Mouse (Mus musculus) layer of hippocampus, postnatal 14 days (tissue): Measurements from ENCODE around the gene Tubb1. TPM values are rescaled to one million over a fixed set of nuclear protein-coding genes. Genes with fewer than 3 reads are reported as not detected.

Experiments used
- DNase-seq, 2 experiments: peaks; one replicate each; pipeline ENCODE4 v3.0.0; 2021 to 2022; ENCODE audit warnings: low spot score in 2 of 2, mixed read lengths in 1 of 2
- total RNA-seq, 2 experiments: library from RNA; stranded (reverse); gene quantifications; 2 replicates each; pipeline ENCODE4 v1.2.3; 2021

Gene Tubb1
- total RNA-seq, 2 experiments from 2014 or later: not detected

DNA sequence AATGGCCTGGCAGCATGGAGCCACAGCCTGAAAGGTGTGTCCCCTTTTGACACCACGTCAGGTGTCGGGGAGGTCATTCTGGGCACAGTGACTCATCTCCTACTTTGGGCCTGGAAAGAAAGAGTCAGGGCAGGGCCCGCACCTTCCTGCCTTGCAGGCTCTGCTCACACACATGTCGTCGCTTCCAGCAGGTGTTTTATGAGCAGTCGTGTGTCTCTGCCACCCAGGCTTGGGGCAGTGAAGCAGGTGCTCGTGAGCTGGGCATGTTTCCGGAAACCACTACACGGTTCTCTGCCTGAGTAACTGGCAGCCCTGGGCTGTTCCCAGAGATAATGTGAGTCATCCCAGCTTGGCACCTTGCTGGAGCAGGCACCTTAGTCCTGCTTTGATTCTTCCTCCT lies 8.0 kb upstream of the Tubb1 start:
- no peak for DNase-seq

DNA sequence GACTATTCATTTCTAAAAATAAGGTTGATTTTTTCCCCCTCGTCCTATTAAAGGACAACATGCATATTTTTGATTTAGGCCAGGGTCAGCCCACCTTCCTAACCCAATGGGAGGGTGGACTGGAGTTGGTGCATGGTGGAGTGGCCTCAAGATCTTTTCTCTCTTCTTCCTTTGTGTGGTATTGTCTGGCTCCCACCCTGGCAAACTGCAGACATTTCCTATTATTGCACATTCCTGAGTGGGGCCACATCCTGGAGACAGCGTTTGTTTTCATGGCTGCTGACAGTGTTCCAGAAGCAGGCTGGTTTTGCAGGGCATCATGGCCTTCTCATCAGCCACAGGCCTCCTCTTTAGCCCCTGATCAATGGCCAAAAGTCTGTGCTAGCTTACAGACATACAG lies 7.4 kb upstream of the Tubb1 start:
- no peak for DNase-seq

DNA sequence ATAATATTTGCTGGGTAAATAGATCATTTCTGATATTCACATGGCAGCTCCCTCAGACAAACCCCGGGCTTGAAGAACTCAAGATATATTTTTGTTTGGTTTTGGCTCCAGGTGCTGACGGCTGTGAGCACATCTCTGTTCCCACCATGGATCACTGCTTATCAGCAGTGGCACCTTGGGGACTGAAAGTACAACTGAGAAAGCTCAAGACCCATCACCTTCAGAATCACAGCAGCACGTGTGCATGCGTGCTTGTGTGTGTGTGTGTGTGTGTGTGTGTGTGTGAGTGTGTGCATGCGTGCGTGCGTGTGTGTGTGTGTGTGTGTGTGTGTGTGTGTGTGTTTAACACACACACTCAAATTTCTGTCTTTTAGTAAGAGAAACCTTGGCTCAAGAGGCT lies 6.1 kb upstream of the Tubb1 start:
- DNase-seq: no peak

DNA sequence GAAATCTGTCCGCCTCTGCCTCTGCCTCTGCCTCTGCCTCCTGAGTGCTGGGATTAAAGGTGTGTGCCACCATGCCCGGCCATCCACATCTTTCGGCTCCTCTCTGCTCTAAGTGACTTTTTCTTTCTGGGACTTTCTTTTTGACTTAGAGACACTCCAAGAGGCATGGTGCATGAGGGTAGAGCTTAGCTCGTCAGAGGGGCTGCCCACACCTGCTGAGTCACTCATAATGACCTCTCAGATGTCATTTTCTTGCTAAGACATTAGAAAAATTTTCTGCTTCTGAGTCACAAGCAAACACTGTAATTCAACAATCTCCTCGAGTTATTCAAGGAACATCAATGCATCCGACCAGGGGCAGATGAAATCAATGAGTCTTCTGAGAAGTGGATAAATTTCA lies 5.5 kb upstream of the Tubb1 start:
- no peak for DNase-seq

DNA sequence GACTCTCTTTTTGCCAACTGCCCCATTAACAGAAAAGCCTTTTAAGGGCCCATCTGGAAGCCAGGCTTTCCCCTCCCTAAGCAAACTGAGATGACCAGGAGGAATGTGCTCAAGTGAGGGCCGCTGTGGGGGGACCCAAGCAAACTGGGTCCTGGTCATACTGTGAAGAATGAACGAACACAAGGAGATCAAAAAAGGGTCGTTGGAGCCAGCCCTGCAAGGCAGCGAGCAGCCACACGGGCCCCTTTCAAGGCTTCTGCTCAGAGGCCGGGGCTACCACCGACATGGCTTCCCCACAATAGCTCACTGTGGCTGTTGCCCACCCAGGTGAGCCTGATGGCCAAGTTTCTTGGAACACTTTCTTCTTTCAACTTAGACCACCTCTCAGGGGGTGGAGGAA lies 4.0 kb upstream of the Tubb1 start:
- DNase-seq: no peak

DNA sequence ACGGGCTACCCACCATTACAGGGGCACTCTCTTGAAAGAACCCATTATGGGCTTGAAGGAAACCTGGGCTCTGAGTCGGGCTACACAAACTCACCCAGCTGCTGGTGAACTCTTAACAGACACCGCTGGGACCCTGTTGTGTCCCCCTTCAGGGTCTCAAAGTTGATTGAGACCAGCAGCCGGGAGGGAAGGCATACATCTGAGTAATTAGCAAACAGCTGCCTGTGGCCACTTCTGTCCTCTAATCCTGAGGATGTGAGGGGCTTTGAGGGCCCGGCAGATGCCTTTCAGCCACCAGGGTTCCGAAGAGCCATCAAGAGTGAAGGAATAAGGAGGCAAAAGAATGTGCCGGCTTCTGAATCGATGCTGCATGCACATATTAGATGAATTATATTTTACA lies 3.6 kb upstream of the Tubb1 start:
- no peak for DNase-seq

DNA sequence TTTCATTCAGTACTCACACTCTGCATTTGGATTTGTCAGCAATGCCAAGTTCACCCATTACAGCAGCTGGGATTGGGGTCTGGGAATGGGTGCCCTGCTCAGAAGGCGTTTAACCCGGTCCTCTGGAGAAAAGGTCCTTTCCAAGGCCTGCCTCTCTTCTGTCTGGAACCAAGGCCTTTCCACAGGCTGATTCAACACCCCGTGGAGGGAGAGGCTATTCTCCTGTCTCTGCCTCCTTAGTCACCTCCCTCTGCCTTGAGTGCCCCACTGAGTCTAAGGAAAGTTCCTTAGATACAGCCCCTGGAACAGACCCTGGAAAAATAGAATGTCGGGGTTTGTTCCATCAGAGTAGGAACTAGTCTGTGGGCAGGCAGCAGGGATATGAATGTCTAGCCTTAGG lies 2.1 kb upstream of the Tubb1 start:
- no peak for DNase-seq

DNA sequence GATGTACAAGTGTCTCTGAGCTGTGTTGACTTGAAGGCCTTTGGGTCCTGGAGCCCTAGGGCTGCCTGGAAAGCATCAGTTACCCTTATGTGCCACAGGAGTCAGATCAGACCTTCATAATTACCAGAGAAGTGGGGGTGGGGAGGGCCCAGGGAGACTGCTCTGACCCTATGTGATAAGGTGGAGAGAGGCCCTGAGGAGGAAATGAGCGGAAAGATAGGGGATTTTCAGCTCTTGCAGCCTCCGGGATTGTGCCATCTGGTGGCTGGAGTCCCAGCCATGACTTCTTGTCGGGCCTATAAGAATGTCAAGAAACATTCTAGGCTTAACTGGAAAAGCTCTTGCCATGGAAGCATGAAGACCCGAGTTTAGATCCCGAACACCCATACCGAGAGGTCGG lies 3.2 kb downstream of the Tubb1 start:
- DNase-seq: no peak

DNA sequence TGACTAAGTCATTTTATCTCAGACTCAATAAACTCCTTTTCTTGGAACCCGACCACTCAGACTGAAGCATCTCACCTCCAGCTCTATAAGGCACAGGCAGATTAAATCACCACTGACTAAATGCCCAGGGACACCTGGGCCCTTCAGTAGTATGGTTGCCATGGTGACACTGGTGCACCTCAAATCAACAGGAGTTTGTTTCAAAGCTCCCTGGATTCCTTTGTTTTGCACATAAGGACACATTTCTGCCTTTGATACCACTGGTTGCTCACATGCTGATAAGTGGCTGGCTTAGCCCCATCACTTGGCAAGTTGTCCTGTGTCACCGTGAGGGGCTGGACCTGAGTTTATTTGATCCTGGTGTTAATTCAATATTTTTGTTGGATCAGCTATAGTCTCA lies 8.9 kb downstream of the Tubb1 start:
- no peak for DNase-seq

DNA sequence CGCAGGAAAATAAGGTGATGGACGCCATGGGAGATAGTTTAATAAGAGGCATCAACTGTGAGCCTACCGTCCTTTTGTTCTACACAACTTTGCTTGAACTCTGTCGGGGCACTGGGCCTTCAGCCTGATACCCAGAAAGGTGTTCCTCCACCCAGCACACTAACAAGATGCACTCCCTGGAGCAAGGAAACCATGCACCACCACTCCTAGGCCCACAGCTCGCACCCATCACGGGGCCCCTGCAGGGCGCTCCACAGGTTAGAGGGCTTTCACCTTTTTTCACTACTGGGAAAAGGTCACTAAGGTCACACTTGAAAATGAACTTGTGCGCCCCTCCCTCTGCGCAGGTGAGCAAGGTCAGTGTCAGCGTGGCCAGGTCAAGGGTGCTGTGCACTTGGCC lies 12.9 kb downstream of the Tubb1 start:
- no peak for DNase-seq

DNA sequence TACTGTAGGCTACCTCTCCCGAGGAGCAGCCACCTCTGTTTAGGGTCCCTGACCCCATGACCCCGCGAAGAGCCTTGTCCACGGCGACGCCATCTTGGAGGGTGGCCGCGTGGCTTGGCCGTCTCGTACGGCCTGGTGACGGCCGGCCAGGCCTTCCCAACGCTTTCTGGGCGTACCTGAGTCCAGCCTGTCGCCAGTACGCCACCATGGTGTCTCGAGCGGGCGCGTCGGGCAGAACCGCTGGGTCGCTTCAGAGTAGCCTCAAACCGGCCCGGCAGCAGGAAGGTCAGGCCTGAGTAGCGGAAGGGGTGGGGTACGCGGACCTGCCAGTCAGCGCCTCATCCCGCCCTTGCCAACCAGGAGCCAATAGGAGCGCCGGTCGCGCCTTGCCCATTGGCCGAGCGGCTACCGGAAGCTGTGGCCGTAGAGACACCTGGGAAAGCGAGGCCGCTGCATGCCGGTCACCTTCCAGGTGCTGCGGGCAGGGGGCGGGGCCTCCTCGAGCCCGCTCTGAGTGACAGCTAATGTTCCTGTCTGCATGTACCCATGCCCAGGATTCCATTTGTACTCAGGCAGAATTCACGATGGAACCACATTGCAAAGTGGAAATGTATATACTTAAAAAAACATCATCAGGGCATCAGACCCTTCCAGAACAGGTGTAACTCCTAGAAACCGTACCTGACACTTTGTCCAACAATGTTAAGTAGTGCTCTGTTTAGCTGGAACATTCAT lies 13.5 kb downstream of the Tubb1 start, which contains the start of gene Atp5e:
TSS of gene Atp5e (minus strand) at position 317 of the 735 bp plus-strand sequence.
- DNase-seq: peak; percentile 94 to 97

DNA sequence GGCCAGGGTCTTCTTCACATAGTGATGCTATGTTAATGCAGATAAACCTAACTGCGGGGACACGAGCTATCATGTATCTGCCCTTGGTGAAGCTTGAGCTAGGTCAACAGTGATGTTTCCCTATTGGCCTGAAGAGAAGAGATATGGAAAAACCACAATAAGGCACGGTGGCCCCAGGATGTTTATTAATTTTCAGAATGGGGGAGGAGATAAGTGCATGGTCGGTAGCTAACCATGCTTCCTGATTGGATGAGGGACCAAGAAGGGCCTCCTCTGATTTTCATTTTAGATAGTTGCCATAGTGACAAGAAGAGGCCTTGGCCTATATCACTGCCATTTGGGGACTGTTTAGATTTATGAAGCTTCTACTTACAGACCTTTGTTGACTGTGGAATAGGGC lies 19.8 kb downstream of the Tubb1 start:
- no peak for DNase-seq

DNA sequence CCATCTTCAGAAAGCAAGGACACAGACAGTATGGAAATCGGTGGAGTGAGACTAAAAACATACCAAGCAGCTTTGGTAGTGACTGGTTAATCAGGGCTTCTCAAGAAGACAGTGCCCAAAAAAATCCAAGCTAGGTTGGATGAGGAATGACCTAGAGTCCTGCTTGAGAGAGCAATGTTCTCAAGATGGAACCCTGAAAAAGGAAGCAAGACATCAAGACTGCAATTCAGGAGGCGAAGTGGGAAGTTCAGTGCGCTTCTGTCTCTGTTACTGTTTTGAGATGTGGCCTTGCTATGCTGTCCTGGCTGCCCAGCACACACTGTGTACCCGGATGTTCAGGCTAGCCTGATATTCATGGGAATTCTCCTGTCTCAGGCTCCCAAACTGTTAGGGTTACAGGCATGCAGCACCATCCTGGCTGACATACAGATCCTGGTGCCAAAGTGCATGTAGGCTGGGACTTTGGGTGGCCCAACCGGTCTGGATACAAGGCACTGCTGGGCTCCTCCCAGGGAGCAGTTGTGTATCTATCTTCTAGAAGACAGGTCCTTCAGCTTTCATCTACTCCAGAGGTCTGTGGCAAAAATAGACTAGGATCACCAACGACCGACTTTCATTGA lies 20.4 kb downstream of the Tubb1 start:
- DNase-seq: no peak

DNA sequence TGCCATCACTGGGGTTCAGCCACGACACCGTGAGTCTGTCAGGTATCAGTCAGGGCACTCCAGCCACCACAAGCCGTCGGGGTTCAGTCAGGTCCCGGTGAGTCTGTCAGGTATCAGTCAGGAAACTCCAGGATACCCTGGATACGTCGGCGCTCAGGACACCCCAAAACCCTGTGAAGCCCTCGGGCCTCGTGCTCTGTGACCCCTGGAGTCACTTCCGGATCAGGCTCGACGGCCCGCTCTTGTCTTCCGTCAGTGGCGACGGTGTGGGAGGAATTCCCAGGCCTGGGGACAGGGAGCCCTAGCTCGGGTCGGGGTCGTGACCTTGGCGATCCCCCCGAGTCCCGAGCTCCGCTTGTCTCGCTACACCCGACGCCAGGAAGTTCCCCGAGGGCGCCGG lies 21.9 kb downstream of the Tubb1 start:
- no peak for DNase-seq

DNA sequence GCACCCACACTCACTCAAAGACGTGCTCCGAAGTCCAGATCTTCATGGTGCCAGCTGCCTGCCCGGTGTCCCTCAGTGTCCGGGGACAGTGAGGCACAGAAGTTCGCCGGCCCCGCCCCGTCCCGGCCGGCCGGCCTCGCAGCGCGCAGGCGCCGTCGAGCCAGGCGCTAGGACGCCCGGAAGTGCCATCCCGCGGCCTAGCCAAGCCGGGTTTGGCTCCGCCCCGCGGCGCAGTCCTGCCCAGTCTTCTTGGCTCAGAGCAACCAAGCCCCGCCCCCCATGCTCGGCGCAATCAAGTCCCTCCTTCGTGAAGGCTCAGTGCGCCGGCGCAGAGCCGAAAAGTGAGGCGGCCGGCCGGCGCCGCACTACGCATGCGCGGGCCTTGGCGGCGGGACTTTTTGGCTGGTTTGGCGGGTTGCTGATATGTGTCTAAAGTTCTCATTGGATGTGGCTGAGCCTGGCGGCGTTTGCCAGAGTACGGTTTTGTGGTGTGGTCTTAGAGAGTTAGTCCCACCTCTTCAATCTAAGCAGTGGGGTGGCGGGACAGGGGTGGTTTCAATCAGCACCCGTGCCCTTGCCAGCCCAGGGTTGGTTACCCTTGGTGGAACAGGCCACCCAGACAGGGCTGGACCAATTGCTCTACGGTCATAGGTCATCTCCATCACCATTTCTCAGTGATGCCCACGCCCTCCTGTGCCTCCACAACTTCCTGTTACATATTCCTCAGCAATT lies 22.5 kb downstream of the Tubb1 start, which contains the start of gene Prelid3b:
TSS of gene Prelid3b (minus strand) at position 264 of the 732 bp plus-strand sequence.
- DNase-seq: peak; percentile 99

DNA sequence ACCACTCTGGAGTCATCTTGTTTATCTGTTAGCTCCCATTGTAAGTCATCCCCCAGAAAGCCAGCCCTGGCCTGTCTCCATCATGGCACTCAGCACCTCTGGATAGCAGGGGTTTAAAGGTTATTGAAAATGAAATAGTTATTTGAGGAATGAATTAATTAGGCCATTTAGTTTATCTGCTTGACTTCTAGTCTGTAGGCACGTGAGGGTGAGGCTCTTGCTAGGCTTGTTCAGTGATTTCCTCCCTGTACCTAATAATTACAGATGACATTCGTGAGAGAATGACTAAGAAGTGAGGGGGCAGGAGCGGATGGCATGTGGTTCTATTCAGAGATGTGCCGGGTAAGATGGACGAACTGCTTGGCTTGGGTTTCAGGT lies 23.0 kb downstream of the Tubb1 start:
- no peak for DNase-seq

DNA sequence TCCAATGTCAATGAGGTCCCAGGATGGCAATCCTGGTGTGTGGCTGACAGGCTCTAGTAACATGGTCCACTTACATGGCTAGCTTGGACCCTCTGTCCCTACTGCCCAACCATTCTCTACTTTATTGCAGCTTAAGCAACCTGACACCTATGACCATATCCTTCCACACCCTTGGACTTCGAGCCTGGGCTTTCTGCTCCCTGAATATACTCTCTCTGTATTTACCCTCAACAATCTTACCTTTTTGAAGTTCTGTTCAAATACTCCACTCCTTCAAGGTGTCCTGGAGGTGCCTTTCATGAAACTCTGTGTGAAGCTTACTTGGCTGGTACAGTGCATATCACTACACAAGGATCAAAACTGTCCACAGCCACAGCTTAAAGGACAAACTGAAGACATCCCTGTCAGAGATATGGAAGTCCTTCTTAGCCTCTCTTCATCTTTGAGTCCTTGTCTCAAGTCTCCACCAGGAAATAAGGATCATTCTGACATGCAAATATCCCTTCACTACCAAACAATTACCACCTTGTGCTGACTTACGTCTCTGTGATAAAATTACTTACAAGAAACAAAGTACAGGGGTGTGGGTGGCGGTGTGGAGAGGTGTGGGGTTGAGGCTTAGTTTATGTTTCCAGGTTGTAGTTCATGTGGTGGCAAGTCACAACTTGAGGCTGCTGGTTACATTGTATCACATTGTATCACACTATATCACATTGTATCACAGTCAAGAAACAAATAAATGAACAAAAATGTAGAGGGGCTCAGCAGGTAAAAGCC lies 27.2 kb downstream of the Tubb1 start:
- no peak for DNase-seq

DNA sequence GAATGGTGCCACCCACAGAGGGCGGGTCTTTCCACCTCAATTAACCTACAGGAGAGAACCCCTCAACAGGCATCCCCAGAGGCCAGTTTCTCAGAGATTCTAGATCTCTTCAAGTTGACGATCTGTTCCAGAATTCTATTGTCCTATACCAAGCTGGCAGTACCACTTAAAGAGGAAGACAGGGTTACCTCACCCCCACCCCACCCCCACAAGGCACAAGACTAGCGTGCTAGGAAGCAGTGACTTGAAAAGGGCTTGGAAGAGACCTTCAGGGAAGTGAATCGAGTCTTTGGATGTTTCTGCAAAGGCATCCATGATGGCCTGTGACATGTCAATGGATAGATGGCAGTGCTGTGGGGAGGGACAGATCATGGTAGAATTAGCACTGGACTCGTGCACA lies 28.3 kb downstream of the Tubb1 start:
- no peak for DNase-seq

DNA sequence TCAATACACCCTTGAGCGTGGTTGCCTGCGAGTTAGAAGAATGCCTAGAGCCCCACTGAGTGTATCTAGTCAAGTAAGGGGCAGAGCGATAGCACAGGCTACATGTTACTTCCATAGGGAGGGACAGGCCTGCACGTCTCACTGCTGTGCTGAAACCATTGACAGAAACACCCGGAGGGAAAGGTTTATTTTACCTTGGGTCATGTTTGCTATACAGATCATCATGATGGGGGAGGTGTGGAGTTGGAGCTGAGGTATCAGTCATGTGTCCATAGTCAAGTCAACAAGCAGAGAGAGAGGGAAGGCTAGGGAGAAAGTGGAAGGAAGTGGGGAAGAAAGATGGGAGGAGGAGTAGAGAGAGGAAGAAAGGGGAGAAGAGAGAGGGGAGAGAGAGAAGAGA lies 36.5 kb downstream of the Tubb1 start:
- no peak for DNase-seq

DNA sequence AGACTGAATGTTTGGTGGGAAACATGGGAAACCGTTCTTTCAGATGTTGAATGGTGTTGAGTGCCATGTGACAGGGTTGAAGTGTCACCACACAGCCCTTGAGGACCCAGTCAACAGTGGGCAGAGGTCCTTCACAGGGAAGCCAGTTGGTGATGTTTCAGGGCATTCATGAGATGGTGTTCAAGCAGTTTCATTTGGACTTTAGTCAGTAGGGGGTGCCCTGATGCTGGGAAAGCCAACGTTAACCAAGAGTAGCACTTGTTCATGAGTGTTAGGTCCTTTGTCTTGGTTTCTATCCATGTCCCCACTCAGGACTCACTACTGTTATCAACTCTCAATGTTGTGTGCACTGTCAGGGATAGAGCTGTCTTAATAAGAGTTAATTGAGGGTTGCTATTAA lies 42.4 kb downstream of the Tubb1 start:
- DNase-seq: no peak

DNA sequence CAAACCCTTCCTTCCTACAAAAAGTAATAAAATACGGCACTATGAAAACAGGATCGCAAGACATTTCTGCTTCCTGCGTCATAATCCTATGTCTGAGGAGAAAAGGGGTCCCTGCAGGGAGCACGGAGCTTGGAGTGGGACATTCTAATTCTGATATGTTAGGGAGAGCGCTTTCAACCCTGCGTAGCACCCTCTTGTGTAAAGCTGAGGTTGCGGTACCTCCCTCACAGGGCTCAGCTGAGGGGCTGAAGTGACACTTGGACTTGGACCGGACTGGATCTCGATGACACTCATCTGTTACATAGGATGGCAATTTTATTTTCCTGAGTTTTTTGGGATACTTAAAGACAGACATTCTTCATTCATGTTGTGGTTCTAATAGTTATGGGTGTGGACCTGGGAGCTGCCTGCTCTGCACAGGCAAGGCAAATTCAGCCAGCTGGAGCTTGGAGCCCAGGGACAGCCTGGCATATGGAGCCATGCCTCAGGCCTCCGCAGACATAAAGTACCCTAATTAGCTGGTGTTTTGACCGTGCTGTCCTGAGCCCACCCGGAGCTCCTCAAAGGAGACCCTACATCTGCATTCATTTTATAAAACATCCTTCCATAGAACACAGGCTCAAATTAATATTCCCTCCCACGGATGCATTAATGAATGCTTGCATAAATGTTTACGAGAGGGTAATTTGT lies 50.5 kb downstream of the Tubb1 start:
- DNase-seq: peak in 1 of 2 experiments; percentile 1
